Mouse (Mus musculus) A20 (cell line): ENCODE measurements around the gene Ocrl.
A peak's percentile ranks its signal among the peaks of the same experiment; 100 is the strongest.

ENCODE experiments used
- DNase-seq: peaks from one replicate; pipeline ENCODE4 v3.0.0-alpha.2; 2011; ENCODE audit warnings: low read depth, low spot score

Gene Ocrl

GRCm38 (mm10) chrX:47912306-47912792 lies at the start of gene Ocrl:
Ocrl (plus strand) TSS chrX:47912387.
- DNase-seq = peak; percentile 76

GRCm38 (mm10) chrX:47880052-47880451 lies 32.1 kb upstream of the Ocrl start:
- DNase-seq = no peak

GRCm38 (mm10) chrX:47882813-47883212 lies 29.4 kb upstream of the Ocrl start:
- no peak for DNase-seq

GRCm38 (mm10) chrX:47887401-47887800 lies 24.8 kb upstream of the Ocrl start:
- DNase-seq = no peak

GRCm38 (mm10) chrX:47891243-47891906 lies 20.8 kb upstream of the Ocrl start:
- no peak for DNase-seq

- DNase-seq = no peak
These were observed 20.2 kb upstream of the Ocrl start for GRCm38 (mm10) chrX:47891907-47892430.

- no peak for DNase-seq
These were observed 19.7 kb upstream of the Ocrl start, which contains the start of gene Smarca1 for GRCm38 (mm10) chrX:47892431-47893024. Smarca1 (minus strand) TSS chrX:47892974.

- DNase-seq = peak; percentile 23
These were observed 836 bp downstream of the Ocrl start for GRCm38 (mm10) chrX:47912904-47913542.

GRCm38 (mm10) chrX:47913543-47913938 lies 1.4 kb downstream of the Ocrl start:
- DNase-seq = no peak

GRCm38 (mm10) chrX:47916831-47917230 lies 4.6 kb downstream of the Ocrl start:
- DNase-seq = no peak

- no peak for DNase-seq
These were observed 8.4 kb downstream of the Ocrl start for GRCm38 (mm10) chrX:47920541-47920940.

GRCm38 (mm10) chrX:47927981-47928380 lies 15.8 kb downstream of the Ocrl start:
- peak; percentile 5 for DNase-seq

- DNase-seq = no peak
These were observed 18.3 kb downstream of the Ocrl start for GRCm38 (mm10) chrX:47930449-47930848.

GRCm38 (mm10) chrX:47934352-47934751 lies 22.2 kb downstream of the Ocrl start:
- DNase-seq = no peak

- no peak for DNase-seq
These were observed 24.7 kb downstream of the Ocrl start for GRCm38 (mm10) chrX:47936885-47937284.

GRCm38 (mm10) chrX:47937740-47938139 lies 25.6 kb downstream of the Ocrl start:
- DNase-seq = no peak

GRCm38 (mm10) chrX:47949729-47950128 lies 37.5 kb downstream of the Ocrl start:
- no peak for DNase-seq

- DNase-seq = no peak
These were observed 50.4 kb downstream of the Ocrl start for GRCm38 (mm10) chrX:47962579-47962978.

GRCm38 (mm10) chrX:47970371-47970770 lies 58.2 kb downstream of the Ocrl start:
- DNase-seq = no peak

- no peak for DNase-seq
These were observed 58.7 kb downstream of the Ocrl start for GRCm38 (mm10) chrX:47970864-47971263.

GRCm38 (mm10) chrX:47971366-47972128 lies 59.4 kb downstream of the Ocrl start:
- DNase-seq = no peak

GRCm38 (mm10) chrX:47976551-47976950 lies 64.4 kb downstream of the Ocrl start:
- peak; percentile 14 for DNase-seq
